Mouse (Mus musculus) stomach, embryonic 16.5 days (tissue): ENCODE results near the gene Pds5b. TPM values are rescaled to one million over a fixed set of nuclear protein-coding genes. Genes with fewer than 3 reads are reported as not detected.
"Not testable (repeated sequence)": the region's sequence is repeated elsewhere in the genome, so short reads cannot be mapped to it uniquely, and the experiment has no call there.

Source experiments
- ATAC-seq: fragments of 200-750 bp; cut with Nextera tagmentation; 2 replicates; pipeline ENCODE4 v1.8.0; 2017; ENCODE audit warnings: moderate number of reproducible peaks, moderate TSS enrichment; ENCODE audit not compliant: insufficient read depth, low FRiP score
- H3K27ac ChIP-seq: fragments of 300-500 bp; sonication (generic); 2 replicates; pipeline ENCODE4 v1.5.1; 2014; ENCODE audit warnings: low read length
- H3K27me3 ChIP-seq: fragments of 300-500 bp; sonication (generic); 2 replicates; pipeline ENCODE4 v1.6.1; 2014; ENCODE audit warnings: low read length, control low read depth, mixed read lengths; ENCODE audit not compliant: control insufficient read depth, insufficient read depth
- H3K36me3 ChIP-seq: fragments of 300-500 bp; sonication (generic); 2 replicates; pipeline ENCODE4 v1.6.1; 2014; ENCODE audit warnings: low read length; ENCODE audit not compliant: control insufficient read depth, insufficient read depth
- H3K4me1 ChIP-seq: fragments of 300-500 bp; sonication (generic); 2 replicates; pipeline ENCODE4 v1.6.1; 2014; ENCODE audit warnings: low read length, control low read depth, mixed read lengths; ENCODE audit not compliant: control insufficient read depth, insufficient read depth
- H3K4me2 ChIP-seq: fragments of 300-500 bp; sonication (generic); 2 replicates; pipeline ENCODE4 v1.6.1; 2014; ENCODE audit warnings: low read depth, low read length, mixed read lengths
- H3K4me3 ChIP-seq: fragments of 300-500 bp; sonication (generic); replicated peaks from 2 replicates; pipeline ENCODE4 v1.5.1; 2014; ENCODE audit warnings: mild to moderate bottlenecking, low read length
- H3K9ac ChIP-seq: fragments of 300-500 bp; sonication (generic); 2 replicates; pipeline ENCODE4 v1.6.1; 2014; ENCODE audit warnings: low read length
- H3K9me3 ChIP-seq: fragments of 300-500 bp; sonication (generic); replicated peaks from 2 replicates; pipeline ENCODE4 v1.6.1; 2016; ENCODE audit warnings: low read length, control low read depth; ENCODE audit not compliant: control insufficient read depth
- WGBS: fragments of 180-500 bp; shearing (Covaris S2); extraction: QIAGEN DNeasy Blood & Tissue Kit; methylation state at CpG from one replicate; pipeline ENCODE4 v1.1.7; 2014; 5-methylcytosine and 5-hydroxymethylcytosine counted together
- polyA plus RNA-seq: library from polyadenylated mRNA; unstranded; fragments of >200 nt; fragmentation: Nextera tagmentation; extraction: Ambion mirVana; gene quantifications from 2 replicates; pipeline ENCODE4 v1.2.1, GENCODE M21; 2015

Gene Pds5b
- polyA plus RNA-seq, 1 experiment from 2014 or later: 28.9 TPM

DNA sequence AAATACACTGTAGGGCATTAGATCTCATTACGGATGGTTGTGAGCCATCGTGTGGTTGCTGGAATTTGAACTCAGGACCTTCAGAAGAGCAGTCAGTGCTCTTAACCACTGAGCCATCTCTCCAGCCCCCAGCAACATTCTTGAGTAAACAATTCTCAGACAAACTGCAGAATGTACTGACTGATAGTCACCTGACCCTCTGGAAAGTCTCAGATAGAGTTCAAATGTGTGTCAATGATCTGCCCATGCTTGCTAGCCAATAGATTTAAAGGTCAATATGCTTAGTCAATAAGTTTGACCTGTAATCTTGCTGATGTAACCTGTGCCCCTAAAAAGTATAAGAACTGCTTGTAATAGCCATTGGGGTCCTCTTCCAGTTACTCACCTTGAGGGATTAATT lies 178.6 kb downstream of the Pds5b start:
- H3K9me3 ChIP-seq, H3K9ac ChIP-seq, H3K4me2 ChIP-seq, H3K27ac ChIP-seq, H3K36me3 ChIP-seq, H3K4me3 ChIP-seq, H3K27me3 ChIP-seq, ATAC-seq, H3K4me1 ChIP-seq: not testable (repeated sequence)
- 63% methylated on average over 2 of the region's 2 CpGs for WGBS

DNA sequence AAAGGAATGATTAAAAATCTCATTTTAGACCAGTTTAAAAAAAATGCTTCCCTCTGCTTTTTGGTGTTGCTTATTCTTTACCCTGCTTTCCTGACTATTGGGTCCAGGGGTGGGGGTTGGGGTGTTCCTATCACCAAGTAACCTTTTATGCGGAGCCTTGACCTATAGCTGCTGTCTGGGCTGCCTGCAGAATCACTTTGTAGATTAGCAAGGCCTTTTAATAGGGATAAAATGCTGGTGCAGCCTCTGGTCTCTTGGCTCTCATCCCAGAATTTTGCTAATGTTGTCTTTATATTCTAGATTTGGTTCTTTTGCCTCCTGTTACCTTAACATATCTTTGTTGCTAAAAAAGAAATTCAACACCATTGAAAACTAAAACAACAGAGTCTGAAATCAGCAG lies 181.0 kb downstream of the Pds5b start:
- ATAC-seq: no peak

DNA sequence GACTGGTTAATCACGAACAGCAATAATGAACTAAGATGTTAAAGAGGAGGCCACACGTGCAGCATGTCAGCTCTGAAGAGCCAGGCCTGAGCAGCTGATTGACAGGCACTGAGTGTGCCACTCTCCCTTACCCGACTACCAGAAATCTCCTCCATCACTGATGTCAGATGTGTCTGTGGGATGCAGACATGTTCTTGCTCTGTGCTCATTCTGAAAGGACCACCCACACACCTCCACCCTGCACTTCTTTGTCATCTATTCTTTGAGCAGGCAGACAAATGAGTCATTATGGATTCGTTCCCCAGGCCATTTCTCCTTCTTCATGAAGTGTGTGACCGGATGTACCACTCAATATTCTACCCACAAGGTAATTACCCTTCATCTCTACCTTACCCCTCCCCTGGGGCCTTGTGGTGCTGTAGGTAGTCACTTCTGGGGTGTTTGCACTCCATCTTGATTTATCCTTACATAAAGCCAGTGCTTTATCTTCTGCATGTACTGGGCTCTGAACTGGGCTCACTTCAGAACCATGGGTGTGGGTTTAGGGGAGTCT lies 186.2 kb downstream of the Pds5b start:
- no peak for ATAC-seq
- H3K27ac ChIP-seq: no peak overlapping the region
- H3K4me3 ChIP-seq: no peak overlapping the region
- no peak overlapping the region for H3K4me2 ChIP-seq
- H3K36me3 ChIP-seq: no peaks in the 10 kb centered on the region
- H3K9me3 ChIP-seq: no peaks in the 10 kb centered on the region
- 49% methylated on average over 5 of the region's 5 CpGs for WGBS
- H3K9ac ChIP-seq: no peak overlapping the region
- peaks cover under 1% of the 10 kb centered on the region; the same call in 1 of the 2 replicates for H3K4me1 ChIP-seq
- no peaks in the 10 kb centered on the region for H3K27me3 ChIP-seq

More for the DNA sequence above, 181.0 kb downstream of the Pds5b start:
- H3K4me3 ChIP-seq: no peak overlapping the region
- no peaks in the 10 kb centered on the region for H3K36me3 ChIP-seq
- H3K27ac ChIP-seq: no peak overlapping the region
- H3K4me1 ChIP-seq: peaks cover 5% of the 10 kb centered on the region; the same call in 1 of the 2 replicates
- H3K4me2 ChIP-seq: no peak overlapping the region
- WGBS: 25% methylated on average over 1 of the region's 1 CpGs
- H3K9ac ChIP-seq: no peak overlapping the region
- no peaks in the 10 kb centered on the region for H3K27me3 ChIP-seq
- no peaks in the 10 kb centered on the region for H3K9me3 ChIP-seq

Other genes starting within 250 kb of the Pds5b start
- not detected in 2 replicates for gene Zar1l, start 155.6 kb upstream of the Pds5b start, polyA plus RNA-seq
- gene Brca2, start 151.1 kb upstream of the Pds5b start, polyA plus RNA-seq: 11.5 and 16.1 TPM in 2 replicates
- 6.6 and 8.3 TPM in 2 replicates for gene N4bp2l1, start 76.6 kb upstream of the Pds5b start, polyA plus RNA-seq
- gene N4bp2l2, start 7.6 kb upstream of the Pds5b start, polyA plus RNA-seq: 34.1 and 37.6 TPM in 2 replicates